ENCODE assay signal across 15 mouse cellular contexts in genomic region chr11:109377477-109377876, GRCm38 (mm10). TPM values are rescaled to one million over a fixed set of nuclear protein-coding genes. Genes with fewer than 3 reads are reported as not detected.
A peak's percentile ranks its signal among the peaks of the same experiment; 100 is the strongest.
DNase-seq lines count a peak whose midpoint lies in the region; ATAC-seq and TF ChIP-seq lines count a peak whose summit lies in the region.
"Had no signal": no experiment of that assay in that cellular context is flagged by ENCODE, and none has a peak within 500 bp of the region (broad histone marks: within the 10 kb centered on the region; RNA-seq: fewer than 3 reads in every experiment).

No protein-coding gene starts in this region.

- H3K4me3 ChIP-seq in heart, embryonic 14.5 days (ENCODE audit: control insufficient read depth in 1 of 2, insufficient read depth in 1 of 2, low read depth in 1 of 2, low read length in 2 of 2) = no peak overlapping the region
- H3K4me3 ChIP-seq in lung, embryonic 15.5 days = no peak overlapping the region
- no peak overlapping the region for H3K4me3 ChIP-seq in lung, adult 2 months (replicated peaks; ENCODE audit: extremely low read depth, low read depth, low read length)
- no peak overlapping the region for H3K4me3 ChIP-seq in forebrain, embryonic 12.5 days (replicated peaks)
- H3K4me3 ChIP-seq in megakaryocyte, embryonic 14.5 days (replicated peaks) = peak overlapping the region; percentile 69

- peaks cover 14 to 38% of the 10 kb centered on the region in 2 experiments for H3K4me1 ChIP-seq in heart, embryonic 14.5 days (ENCODE audit: control insufficient read depth in 2 of 2, insufficient read depth in 2 of 2, low read length in 2 of 2)
- H3K4me1 ChIP-seq in lung, embryonic 15.5 days = peaks cover 40% of the 10 kb centered on the region
- peaks cover 47% of the 10 kb centered on the region for H3K4me1 ChIP-seq in lung, adult 2 months (ENCODE audit: control insufficient read depth, insufficient read depth, low read length)
- peaks cover 24% of the 10 kb centered on the region for H3K4me1 ChIP-seq in forebrain, embryonic 12.5 days
- peaks cover 74% of the 10 kb centered on the region for H3K4me1 ChIP-seq in megakaryocyte, embryonic 14.5 days

- H3K9me3 ChIP-seq in heart, embryonic 14.5 days (ENCODE audit: control insufficient read depth, low read length) = no peaks in the 10 kb centered on the region
- H3K9me3 ChIP-seq in lung, embryonic 15.5 days = no peaks in the 10 kb centered on the region
- no peaks in the 10 kb centered on the region for H3K9me3 ChIP-seq in forebrain, embryonic 12.5 days
- H3K9me3 ChIP-seq in megakaryocyte, embryonic 14.5 days = no peaks in the 10 kb centered on the region

- 46% methylated on average over 10 of the region's 10 CpGs for WGBS in heart, embryonic 14.5 days
- 47% methylated on average over 10 of the region's 10 CpGs for whole genome bisulfite sequencing in lung, embryonic 15.5 days
- WGBS in lung, adult 2 months = 29% methylated on average over 10 of the region's 10 CpGs
- WGBS in forebrain, embryonic 12.5 days = 46% methylated on average over 10 of the region's 10 CpGs

- no peak for DNase-seq in heart, postnatal 10 days
- no peak for DNase-seq in lung, adult 2 months
- no peak for DNase-seq in cerebellum, postnatal 10 days
- no peak for DNase-seq in cerebellum, postnatal 25 days
- DNase-seq: adrenal gland, postnatal 14 days; gastrocnemius, postnatal 10 days; kidney, postnatal 14 days; retina, postnatal 1 day; thymus, postnatal 14 days had no signal

- H3K9ac ChIP-seq in heart, embryonic 14.5 days (ENCODE audit: low read length) = 0 out of 2 replicates have a peak overlapping the region, but pooled peaks have one; percentile 35
- H3K9ac ChIP-seq in lung, embryonic 15.5 days = no peak overlapping the region
- H3K9ac ChIP-seq in forebrain, embryonic 12.5 days = peak overlapping the region; percentile 21; the same call in 1 of the 2 replicates

- intact Hi-C loops in heart, postnatal 10 days (cut with DNase I) = no loop called here

- no peak for TF ChIP-seq CTCF in lung, adult 2 months (IDR thresholded peaks at IDR 0.05; ENCODE audit: insufficient read depth, low read length)

- no peak for ATAC-seq in heart, embryonic 14.5 days (ENCODE audit: insufficient number of reproducible peaks, insufficient read depth, low FRiP score, low read depth)
- ATAC-seq in lung, embryonic 15.5 days (ENCODE audit: borderline replicate concordance, extremely low read depth, low FRiP score, low TSS enrichment) = no peak
- ATAC-seq in forebrain, embryonic 12.5 days (ENCODE audit: low FRiP score) = peak; percentile 63; the same call in 1 of the 2 replicates

- no peak overlapping the region for H3K4me2 ChIP-seq in heart, embryonic 14.5 days (ENCODE audit: low read length)
- no peak overlapping the region for H3K4me2 ChIP-seq in lung, embryonic 15.5 days
- H3K4me2 ChIP-seq in forebrain, embryonic 12.5 days = no peak overlapping the region

- H3K27ac ChIP-seq in heart, embryonic 14.5 days (replicated peaks in 1 of 2; ENCODE audit: control insufficient read depth in 1 of 2, insufficient read depth in 1 of 2, low read depth in 2 of 2, low read length in 2 of 2) = no peak overlapping the region
- peak overlapping the region; percentile 31; the same call in 1 of the 2 replicates for H3K27ac ChIP-seq in lung, embryonic 15.5 days
- 0 out of 2 replicates have a peak overlapping the region, but pooled peaks have one; percentile 42 for H3K27ac ChIP-seq in forebrain, embryonic 12.5 days

- no peaks in the 10 kb centered on the region for H3K27me3 ChIP-seq in heart, embryonic 14.5 days (ENCODE audit: control insufficient read depth, insufficient read depth, low read length)
- no peaks in the 10 kb centered on the region for H3K27me3 ChIP-seq in lung, embryonic 15.5 days
- no peaks in the 10 kb centered on the region for H3K27me3 ChIP-seq in forebrain, embryonic 12.5 days
- H3K27me3 ChIP-seq in megakaryocyte, embryonic 14.5 days (replicated peaks) = no peaks in the 10 kb centered on the region

- TF ChIP-seq POLR2A in lung, adult 2 months (IDR thresholded peaks at IDR 0.05; ENCODE audit: borderline replicate concordance, extremely low read depth, low read depth, low read length) = no peak

- no peaks in the 10 kb centered on the region for H3K36me3 ChIP-seq in heart, embryonic 14.5 days (ENCODE audit: control insufficient read depth, insufficient read depth, low read length)
- H3K36me3 ChIP-seq in lung, embryonic 15.5 days = peaks cover 5% of the 10 kb centered on the region; the same call in 1 of the 2 replicates
- H3K36me3 ChIP-seq in forebrain, embryonic 12.5 days (replicated peaks) = peaks cover 3% of the 10 kb centered on the region; the same call in 1 of the 2 replicates
- peaks cover 67% of the 10 kb centered on the region for H3K36me3 ChIP-seq in megakaryocyte, embryonic 14.5 days (replicated peaks; ENCODE audit: low read length)

RNA-seq across cellular contexts. Expression of gene Gna13, which starts 14.8 kb away (rescaled TPM):
- 24.7 and 27.0 TPM in 2 replicates for polyA plus RNA-seq in heart, embryonic 14.5 days (2014; fragmentation: Nextera tagmentation; extraction: Ambion mirVana)
- total RNA-seq in heart, postnatal 10 days (2021) = 10 to 100 TPM; 45.7 to 48.7 TPM
- 25.5 and 27.8 TPM in 2 replicates for polyA plus RNA-seq in lung, embryonic 15.5 days (2015; fragmentation: Nextera tagmentation; extraction: Ambion mirVana)
- 39.3 and 42.6 TPM in 2 replicates for polyA plus RNA-seq in lung, adult 2 months (2012; rRNA removed)
- 20.7 and 20.9 TPM in 2 replicates for polyA plus RNA-seq in forebrain, embryonic 12.5 days (2016; fragmentation: Nextera tagmentation; extraction: Ambion mirVana)
- polyA plus RNA-seq in megakaryocyte, embryonic 14.5 days (2012; ENCODE audit: insufficient read depth, low replicate concordance) = 42.6 and 60.8 TPM in 2 replicates

RNA-seq across cellular contexts. Expression of gene 9930022D16Rik, which starts 36.2 kb away (rescaled TPM):
- polyA plus RNA-seq in heart, embryonic 14.5 days (2014; fragmentation: Nextera tagmentation; extraction: Ambion mirVana) = not detected in 2 replicates
- not detected for total RNA-seq in heart, postnatal 10 days (2021)
- polyA plus RNA-seq in lung, embryonic 15.5 days (2015; fragmentation: Nextera tagmentation; extraction: Ambion mirVana) = not detected in 2 replicates
- polyA plus RNA-seq in lung, adult 2 months (2012; rRNA removed) = not detected in 2 replicates
- not detected in 2 replicates for polyA plus RNA-seq in forebrain, embryonic 12.5 days (2016; fragmentation: Nextera tagmentation; extraction: Ambion mirVana)
- not detected in 2 replicates for polyA plus RNA-seq in megakaryocyte, embryonic 14.5 days (2012; ENCODE audit: insufficient read depth, low replicate concordance)
- total RNA-seq: adrenal gland, postnatal 14 days; gastrocnemius, postnatal 10 days; left cerebral cortex, adult 8-10 months had no signal
- polyA plus RNA-seq: hindbrain, embryonic 11.5 days had no signal

RNA-seq across cellular contexts. Expression of gene Amz2, which starts 48.3 kb away (rescaled TPM):
- polyA plus RNA-seq in heart, embryonic 14.5 days (2014; fragmentation: Nextera tagmentation; extraction: Ambion mirVana) = 38.7 and 39.7 TPM in 2 replicates
- 10 to 100 TPM; 42.9 to 46.8 TPM for total RNA-seq in heart, postnatal 10 days (2021)
- 41.4 and 44.2 TPM in 2 replicates for polyA plus RNA-seq in lung, embryonic 15.5 days (2015; fragmentation: Nextera tagmentation; extraction: Ambion mirVana)
- 22.2 and 40.9 TPM in 2 replicates for polyA plus RNA-seq in lung, adult 2 months (2012; rRNA removed)
- polyA plus RNA-seq in forebrain, embryonic 12.5 days (2016; fragmentation: Nextera tagmentation; extraction: Ambion mirVana) = 46.9 and 50.2 TPM in 2 replicates
- polyA plus RNA-seq in megakaryocyte, embryonic 14.5 days (2012; ENCODE audit: insufficient read depth, low replicate concordance) = 2.9 and 3.9 TPM in 2 replicates

Comparison
In these comparisons a context has a peak if more than half of its experiments do, and no peak if none do; other contexts are left out.
1. H3K27ac ChIP-seq: peak in lung, embryonic 15.5 days (single experiment) and forebrain, embryonic 12.5 days (single experiment); none in heart, embryonic 14.5 days (0 of 2).